Mouse (Mus musculus): ENCODE results near the gene Rai1. TPM values are rescaled to one million over a fixed set of nuclear protein-coding genes. Genes with fewer than 3 reads are reported as not detected.

Gene Rai1
- polyA plus RNA-seq, 1 experiment: 205 TPM

DNA sequence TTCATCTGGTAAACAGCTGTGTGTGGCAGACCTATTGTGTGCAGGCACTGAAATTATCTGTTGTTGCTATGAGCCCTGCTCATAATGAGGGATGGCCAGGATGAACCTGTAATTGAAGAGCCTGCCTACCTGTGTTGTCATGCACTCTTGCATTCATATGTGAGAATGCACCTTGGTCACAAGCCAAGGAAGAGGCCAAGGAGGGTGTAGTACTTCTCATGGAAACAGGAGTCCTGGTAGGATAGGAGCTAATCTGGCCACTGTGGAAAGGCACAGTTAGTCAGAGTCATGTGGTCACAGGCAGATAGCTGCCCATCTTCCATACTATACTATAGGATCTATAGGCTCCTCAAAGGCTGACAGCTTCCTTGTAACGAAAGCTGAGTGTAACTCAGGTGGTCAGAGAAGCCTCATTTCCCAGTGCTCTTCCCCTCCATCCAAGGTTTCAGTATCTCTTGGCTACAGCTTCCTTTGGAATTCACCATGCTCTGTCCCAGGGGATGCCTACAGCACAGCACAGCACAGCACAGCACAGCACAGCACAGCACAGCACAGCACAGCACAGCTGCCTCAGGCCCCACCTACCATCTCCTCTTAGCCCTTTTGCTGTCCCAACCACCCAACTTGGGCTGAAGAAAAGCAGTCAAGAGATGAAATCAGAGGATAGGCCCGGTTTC, 15.9 kb downstream of the Rai1 start:
- Histone ChIP-seq H3K27me3 (ENCODE audit: control insufficient read depth, insufficient read depth, low read length) (no peaks in the 10 kb centered on the region), H3K4me3 (ENCODE audit: control insufficient read depth, insufficient read depth, low read length) (no peak overlapping the region), H3K27ac (ENCODE audit: control insufficient read depth, insufficient read depth, low read length) (no peak overlapping the region), H3K36me3 (ENCODE audit: control insufficient read depth, insufficient read depth, low read length) (no peaks in the 10 kb centered on the region), H3K4me1 (replicated peaks; ENCODE audit: control insufficient read depth, insufficient read depth, low read length) (peaks cover 8% of the 10 kb centered on the region)
- no peak for DNase-seq
- TF ChIP-seq CTCF (IDR thresholded peaks at IDR 0.05; ENCODE audit: borderline replicate concordance, control insufficient read depth, extremely low read depth, insufficient read depth, low read length, poor library complexity) (no peak), POLR2A (IDR thresholded peaks at IDR 0.05; ENCODE audit: control insufficient read depth, extremely low read depth, insufficient read depth, low read length, poor library complexity) (no peak)
- 81% methylated on average over 2 of the region's 2 CpGs for WGBS

GRCm38 (mm10) chr11:60122611-60123010, 17.8 kb downstream of the Rai1 start:
- TF ChIP-seq POLR2A (IDR thresholded peaks at IDR 0.05; ENCODE audit: control insufficient read depth, extremely low read depth, insufficient read depth, low read length, poor library complexity) (no peak), CTCF (IDR thresholded peaks at IDR 0.05; ENCODE audit: borderline replicate concordance, control insufficient read depth, extremely low read depth, insufficient read depth, low read length, poor library complexity) (no peak)
- Histone ChIP-seq H3K27ac (ENCODE audit: control insufficient read depth, insufficient read depth, low read length) (no peak overlapping the region), H3K4me3 (ENCODE audit: control insufficient read depth, insufficient read depth, low read length) (no peak overlapping the region), H3K4me1 (replicated peaks; ENCODE audit: control insufficient read depth, insufficient read depth, low read length) (peaks cover 4% of the 10 kb centered on the region; the same call in 1 of the 2 replicates), H3K36me3 (ENCODE audit: control insufficient read depth, insufficient read depth, low read length) (no peaks in the 10 kb centered on the region), H3K27me3 (ENCODE audit: control insufficient read depth, insufficient read depth, low read length) (no peaks in the 10 kb centered on the region)
- no peak for DNase-seq

DNA sequence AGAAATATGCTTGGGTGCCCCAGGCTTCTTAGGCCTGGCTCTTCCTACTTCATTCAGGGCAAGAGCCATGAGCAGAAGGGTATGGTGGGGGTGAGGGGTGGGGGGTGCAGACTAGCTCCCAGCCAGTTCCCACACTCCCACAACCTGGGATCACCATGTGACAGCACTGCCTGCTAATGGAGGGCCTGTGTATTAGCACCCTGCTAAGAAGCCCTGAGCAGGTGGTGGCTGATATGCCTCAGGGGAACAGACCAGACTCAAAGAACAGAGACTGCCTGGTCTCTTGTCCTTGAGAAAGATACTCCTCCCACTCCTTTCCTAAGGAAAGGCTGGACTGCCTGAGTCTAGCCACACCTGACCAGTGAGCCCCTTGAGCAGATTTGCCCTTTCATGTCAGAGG, 22.2 kb downstream of the Rai1 start:
- Histone ChIP-seq H3K27me3 (ENCODE audit: control insufficient read depth, insufficient read depth, low read length) (no peaks in the 10 kb centered on the region), H3K27ac (ENCODE audit: control insufficient read depth, insufficient read depth, low read length) (no peak overlapping the region), H3K36me3 (ENCODE audit: control insufficient read depth, insufficient read depth, low read length) (no peaks in the 10 kb centered on the region), H3K4me3 (ENCODE audit: control insufficient read depth, insufficient read depth, low read length) (no peak overlapping the region), H3K4me1 (replicated peaks; ENCODE audit: control insufficient read depth, insufficient read depth, low read length) (peaks cover 19% of the 10 kb centered on the region)
- no peak for DNase-seq
- TF ChIP-seq CTCF (IDR thresholded peaks at IDR 0.05; ENCODE audit: borderline replicate concordance, control insufficient read depth, extremely low read depth, insufficient read depth, low read length, poor library complexity): no peak
- TF ChIP-seq POLR2A (IDR thresholded peaks at IDR 0.05; ENCODE audit: control insufficient read depth, extremely low read depth, insufficient read depth, low read length, poor library complexity): no peak

DNA sequence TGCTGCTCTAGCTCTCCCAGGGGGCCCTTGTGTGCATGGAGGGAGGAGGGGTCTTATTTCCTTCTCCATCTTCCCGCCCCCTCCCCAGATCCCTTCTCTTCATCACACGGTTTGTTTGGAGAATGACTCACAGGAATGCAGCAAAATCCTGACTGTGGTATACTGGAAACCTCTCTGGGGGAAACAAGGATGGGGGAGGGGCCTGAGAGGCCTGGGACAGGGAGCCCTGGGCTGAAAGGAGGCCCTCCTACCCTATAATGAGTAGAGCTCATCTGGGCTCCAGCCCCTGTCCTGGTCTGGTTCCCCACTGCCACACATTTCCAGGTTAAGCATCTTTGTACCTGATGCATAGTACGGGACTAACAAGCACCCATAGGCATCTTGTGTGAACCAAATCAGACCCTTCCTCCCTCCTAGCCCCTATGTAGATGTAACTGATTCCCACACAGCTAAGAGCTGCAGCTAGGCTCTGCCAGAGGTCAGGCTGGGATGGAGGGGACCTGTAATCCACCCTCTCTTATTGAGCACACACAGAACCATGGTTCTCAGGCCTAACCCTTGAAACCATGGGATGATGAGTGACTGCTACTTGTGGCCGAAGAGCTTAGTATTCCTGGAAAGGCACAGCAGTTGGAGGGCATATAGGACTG, 23.2 kb downstream of the Rai1 start:
- 96% methylated on average over 4 of the region's 4 CpGs for WGBS
- Histone ChIP-seq H3K4me3 (ENCODE audit: control insufficient read depth, insufficient read depth, low read length) (no peak overlapping the region), H3K27me3 (ENCODE audit: control insufficient read depth, insufficient read depth, low read length) (no peaks in the 10 kb centered on the region), H3K4me1 (replicated peaks; ENCODE audit: control insufficient read depth, insufficient read depth, low read length) (peaks cover 25% of the 10 kb centered on the region), H3K36me3 (ENCODE audit: control insufficient read depth, insufficient read depth, low read length) (no peaks in the 10 kb centered on the region), H3K27ac (ENCODE audit: control insufficient read depth, insufficient read depth, low read length) (no peak overlapping the region)
- no peak for DNase-seq
- no peak for TF ChIP-seq POLR2A (IDR thresholded peaks at IDR 0.05; ENCODE audit: control insufficient read depth, extremely low read depth, insufficient read depth, low read length, poor library complexity)
- TF ChIP-seq CTCF (IDR thresholded peaks at IDR 0.05; ENCODE audit: borderline replicate concordance, control insufficient read depth, extremely low read depth, insufficient read depth, low read length, poor library complexity): no peak

GRCm38 (mm10) chr11:60130516-60130915, 25.7 kb downstream of the Rai1 start:
- no peak for TF ChIP-seq POLR2A (IDR thresholded peaks at IDR 0.05; ENCODE audit: control insufficient read depth, extremely low read depth, insufficient read depth, low read length, poor library complexity)
- no peak for TF ChIP-seq CTCF (IDR thresholded peaks at IDR 0.05; ENCODE audit: borderline replicate concordance, control insufficient read depth, extremely low read depth, insufficient read depth, low read length, poor library complexity)
- Histone ChIP-seq H3K4me3 (ENCODE audit: control insufficient read depth, insufficient read depth, low read length) (no peak overlapping the region), H3K36me3 (ENCODE audit: control insufficient read depth, insufficient read depth, low read length) (no peaks in the 10 kb centered on the region), H3K27ac (ENCODE audit: control insufficient read depth, insufficient read depth, low read length) (peak overlapping the region; percentile 67; the same call in 1 of the 2 replicates), H3K27me3 (ENCODE audit: control insufficient read depth, insufficient read depth, low read length) (no peaks in the 10 kb centered on the region), H3K4me1 (replicated peaks; ENCODE audit: control insufficient read depth, insufficient read depth, low read length) (peaks cover 30% of the 10 kb centered on the region)
- 13% methylated on average over 6 of the region's 6 CpGs for WGBS
- peak; percentile 64 for DNase-seq

GRCm38 (mm10) chr11:60132061-60132460, 27.2 kb downstream of the Rai1 start:
- no peak for DNase-seq
- H3K4me3 ChIP-seq (ENCODE audit: control insufficient read depth, insufficient read depth, low read length): no peak overlapping the region
- no peak overlapping the region for H3K27ac ChIP-seq (ENCODE audit: control insufficient read depth, insufficient read depth, low read length)
- no peaks in the 10 kb centered on the region for H3K36me3 ChIP-seq (ENCODE audit: control insufficient read depth, insufficient read depth, low read length)
- no peak for TF ChIP-seq POLR2A (IDR thresholded peaks at IDR 0.05; ENCODE audit: control insufficient read depth, extremely low read depth, insufficient read depth, low read length, poor library complexity)
- TF ChIP-seq CTCF (IDR thresholded peaks at IDR 0.05; ENCODE audit: borderline replicate concordance, control insufficient read depth, extremely low read depth, insufficient read depth, low read length, poor library complexity): no peak
- no peaks in the 10 kb centered on the region for H3K27me3 ChIP-seq (ENCODE audit: control insufficient read depth, insufficient read depth, low read length)
- WGBS: 88% methylated on average over 1 of the region's 1 CpGs
- H3K4me1 ChIP-seq (replicated peaks; ENCODE audit: control insufficient read depth, insufficient read depth, low read length): peaks cover 27% of the 10 kb centered on the region

Measured in thymus, adult 2 months (tissue).